Mouse (Mus musculus) MEL (cell line): ENCODE data around the gene Gad1.

Experiments used
- CHD2 ChIP-seq: IDR thresholded peaks from 2 replicates; pipeline ENCODE4 v1.6.1; 2011; ENCODE audit warnings: low read length, improper control_type of control experiment
- CTCF ChIP-seq, 3 experiments: IDR thresholded peaks in 2 of 3; conservative IDR thresholded peaks in 1 of 3; 2 replicates each; pipeline ENCODE4 v1.5.1; 2011 to 2012; ENCODE audit warnings: low read length in 3 of 3, low read depth in 2 of 3, mild to moderate bottlenecking in 2 of 3, improper control_type of control experiment in 1 of 3, inconsistent platforms in 1 of 3, mixed read lengths in 1 of 3, moderate library complexity in 1 of 3; ENCODE audit not compliant: control insufficient read depth in 1 of 3, insufficient read depth in 1 of 3, poor library complexity in 1 of 3, severe bottlenecking in 1 of 3
- GABPA ChIP-seq: IDR thresholded peaks from 2 replicates; pipeline ENCODE4 v1.6.1; 2012; ENCODE audit warnings: low read depth, mild to moderate bottlenecking, inconsistent platforms, low read length, improper control_type of control experiment, moderate library complexity
- GATA1 ChIP-seq: IDR thresholded peaks from 2 replicates; pipeline ENCODE4 v1.6.1; 2011; ENCODE audit warnings: low read depth, low read length, improper control_type of control experiment
- JUND ChIP-seq: IDR thresholded peaks from 2 replicates; pipeline ENCODE4 v1.6.1; 2011; ENCODE audit warnings: low read depth, mild to moderate bottlenecking, improper control_type of control experiment, low read length
- POLR2AphosphoS2 ChIP-seq: IDR thresholded peaks from 2 replicates; pipeline ENCODE4 v1.6.1; 2011; ENCODE audit warnings: low read length, improper control_type of control experiment
- ZMIZ1 ChIP-seq: IDR thresholded peaks from 2 replicates; pipeline ENCODE4 v1.6.1; 2012; ENCODE audit warnings: low read depth, mild to moderate bottlenecking, inconsistent platforms, low read length, improper control_type of control experiment, moderate library complexity

- TF ChIP-seq CTCF (IDR thresholded peaks at IDR 0.05 in 2 of 3, conservative IDR thresholded peaks at IDR 0.05 in 1 of 3; ENCODE audit: control insufficient read depth in 1 of 3, insufficient read depth in 1 of 3, low read depth in 2 of 3, low read length in 3 of 3, poor library complexity in 1 of 3, severe bottlenecking in 1 of 3) (no peak), GABPA (no peak), JUND (no peak), CHD2 (no peak), ZMIZ1 (no peak), POLR2AphosphoS2 (no peak), GATA1 (no peak)
Observed at GRCm38 (mm10) chr2:70629921-70630320, 77.0 kb downstream of the Gad1 start.
